Mouse (Mus musculus) heart, adult 2 months (tissue): ENCODE measurements around the gene Ndufa10.

ENCODE experiments used
- CTCF ChIP-seq: fragments of 200-600 bp; IDR thresholded peaks from 2 replicates; pipeline ENCODE4 v1.8.1; 2022; ENCODE audit warnings: antibody characterized with exemption, mild to moderate bottlenecking, moderate library complexity
- EP300 ChIP-seq: fragments of 200-500 bp; IDR thresholded peaks from 2 replicates; pipeline ENCODE4 v1.6.1; 2011; ENCODE audit warnings: low read depth, low read length, control low read depth; ENCODE audit not compliant: insufficient read depth
- POLR2A ChIP-seq: fragments of 200-500 bp; IDR thresholded peaks from 2 replicates; pipeline ENCODE4 v1.6.1; 2011; ENCODE audit warnings: mild to moderate bottlenecking, low read depth, low read length, control low read depth; ENCODE audit not compliant: insufficient read depth

DNA sequence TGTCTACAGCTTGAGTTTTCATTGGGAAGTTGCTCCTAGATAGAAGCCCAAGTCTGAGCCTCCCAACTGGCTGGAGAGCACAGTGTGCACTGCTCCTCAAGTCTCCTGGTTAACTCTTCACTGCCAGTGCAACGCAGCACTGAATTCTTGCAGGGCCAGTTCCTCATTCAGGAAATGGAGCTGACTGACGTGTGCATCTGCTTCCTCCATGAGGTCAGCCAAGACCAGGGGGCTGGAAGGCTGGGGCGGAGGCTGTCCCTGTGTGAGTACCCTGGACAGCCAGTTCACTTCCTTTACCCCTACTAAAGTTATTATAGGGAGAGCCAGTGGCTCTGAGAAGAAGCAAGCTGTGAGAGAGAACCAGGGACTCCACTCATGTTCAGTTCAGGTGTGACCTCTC lies 79.4 kb downstream of the Ndufa10 start:
- no peak for TF ChIP-seq CTCF
- no peak for TF ChIP-seq POLR2A
- no peak for TF ChIP-seq EP300
